Mouse (Mus musculus) forebrain, embryonic 16.5 days (tissue): ENCODE data around the gene Tmem163. TPM values are rescaled to one million over a fixed set of nuclear protein-coding genes. Genes with fewer than 3 reads are reported as not detected.

Experiments used
- ATAC-seq: fragments of 200-750 bp; cut with Nextera tagmentation; 2 replicates; pipeline ENCODE4 v1.8.0; 2017; ENCODE audit warnings: mild to moderate bottlenecking, moderate library complexity
- H3K27ac ChIP-seq: fragments of 300-500 bp; sonication (generic); 2 replicates; pipeline ENCODE4 v1.5.1; 2014; ENCODE audit warnings: low read length, control low read depth
- H3K27me3 ChIP-seq: fragments of 300-500 bp; sonication (generic); replicated peaks from 2 replicates; pipeline ENCODE4 v1.6.1; 2014; ENCODE audit warnings: low read length; ENCODE audit not compliant: control insufficient read depth, insufficient read depth
- H3K36me3 ChIP-seq: fragments of 300-500 bp; sonication (generic); 2 replicates; pipeline ENCODE4 v1.6.1; 2014; ENCODE audit not compliant: control insufficient read depth, insufficient read depth
- H3K4me1 ChIP-seq: fragments of 300-500 bp; sonication (generic); replicated peaks from 2 replicates; pipeline ENCODE4 v1.6.1; 2014; ENCODE audit warnings: low read length; ENCODE audit not compliant: control insufficient read depth, insufficient read depth
- H3K4me2 ChIP-seq: fragments of 300-500 bp; sonication (generic); 2 replicates; pipeline ENCODE4 v1.6.1; 2014; ENCODE audit warnings: mild to moderate bottlenecking, low read length, control low read depth
- H3K4me3 ChIP-seq: fragments of 300-500 bp; sonication (generic); replicated peaks from 2 replicates; pipeline ENCODE4 v1.5.1; 2014; ENCODE audit warnings: mild to moderate bottlenecking, low read length, control low read depth
- H3K9ac ChIP-seq: fragments of 300-500 bp; sonication (generic); replicated peaks from 2 replicates; pipeline ENCODE4 v1.6.1; 2014; ENCODE audit warnings: low read depth, low read length, control low read depth
- H3K9me3 ChIP-seq: fragments of 300-500 bp; sonication (generic); 2 replicates; pipeline ENCODE4 v1.6.1; 2016; ENCODE audit warnings: low read length; ENCODE audit not compliant: control insufficient read depth
- WGBS: fragments of 180-500 bp; shearing (Covaris S2); extraction: QIAGEN DNeasy Blood & Tissue Kit; methylation state at CpG from one replicate; pipeline ENCODE4 v1.1.7; 2014; 5-methylcytosine and 5-hydroxymethylcytosine counted together
- polyA plus RNA-seq: library from polyadenylated mRNA; unstranded; fragments of >200 nt; fragmentation: Nextera tagmentation; extraction: Ambion mirVana; gene quantifications from 2 replicates; pipeline ENCODE4 v1.2.1, GENCODE M21; 2015

Gene Tmem163
- polyA plus RNA-seq, 1 experiment from 2014 or later, result 23.1 TPM

DNA sequence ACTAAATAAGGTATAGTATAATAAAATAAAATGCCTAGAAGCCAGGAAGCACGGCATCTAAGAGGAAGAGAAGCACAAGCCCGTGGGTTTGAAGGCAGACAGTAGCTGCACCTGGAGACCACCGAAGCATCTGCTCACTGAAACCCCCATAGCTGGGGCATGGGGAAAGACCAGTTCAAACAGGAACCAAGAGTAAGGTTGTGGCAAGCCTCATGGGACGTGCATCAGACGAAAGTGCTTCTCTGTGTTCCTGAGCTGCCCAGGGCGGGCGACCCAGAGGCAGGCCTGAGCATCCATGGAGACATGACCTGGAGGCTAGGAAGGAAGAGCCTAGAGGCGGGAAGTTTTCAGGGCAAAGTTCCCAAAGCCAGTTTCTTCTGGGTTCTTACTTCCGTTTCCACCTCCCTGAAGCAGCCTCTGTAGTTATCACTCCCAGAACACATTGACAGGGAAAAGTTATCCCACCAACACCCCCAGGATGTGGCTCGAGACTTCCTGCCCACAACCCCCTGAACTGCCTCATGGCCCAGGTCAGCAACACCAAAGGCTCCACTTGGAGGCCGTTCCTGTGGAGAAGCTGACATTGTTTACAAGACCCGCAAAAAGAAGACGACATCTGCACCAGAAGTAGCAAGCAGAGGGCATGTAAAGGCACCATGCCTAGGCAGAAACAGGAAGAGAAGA, 16.8 kb downstream of the Tmem163 start:
- Histone ChIP-seq H3K4me2 (no peak overlapping the region), H3K9ac (no peak overlapping the region), H3K4me1 (peaks cover 18% of the 10 kb centered on the region), H3K27ac (no peak overlapping the region), H3K27me3 (no peaks in the 10 kb centered on the region), H3K36me3 (no peaks in the 10 kb centered on the region), H3K4me3 (no peak overlapping the region), H3K9me3 (no peaks in the 10 kb centered on the region)
- ATAC-seq, result no peak
- 83% methylated on average over 13 of the region's 13 CpGs for WGBS

DNA sequence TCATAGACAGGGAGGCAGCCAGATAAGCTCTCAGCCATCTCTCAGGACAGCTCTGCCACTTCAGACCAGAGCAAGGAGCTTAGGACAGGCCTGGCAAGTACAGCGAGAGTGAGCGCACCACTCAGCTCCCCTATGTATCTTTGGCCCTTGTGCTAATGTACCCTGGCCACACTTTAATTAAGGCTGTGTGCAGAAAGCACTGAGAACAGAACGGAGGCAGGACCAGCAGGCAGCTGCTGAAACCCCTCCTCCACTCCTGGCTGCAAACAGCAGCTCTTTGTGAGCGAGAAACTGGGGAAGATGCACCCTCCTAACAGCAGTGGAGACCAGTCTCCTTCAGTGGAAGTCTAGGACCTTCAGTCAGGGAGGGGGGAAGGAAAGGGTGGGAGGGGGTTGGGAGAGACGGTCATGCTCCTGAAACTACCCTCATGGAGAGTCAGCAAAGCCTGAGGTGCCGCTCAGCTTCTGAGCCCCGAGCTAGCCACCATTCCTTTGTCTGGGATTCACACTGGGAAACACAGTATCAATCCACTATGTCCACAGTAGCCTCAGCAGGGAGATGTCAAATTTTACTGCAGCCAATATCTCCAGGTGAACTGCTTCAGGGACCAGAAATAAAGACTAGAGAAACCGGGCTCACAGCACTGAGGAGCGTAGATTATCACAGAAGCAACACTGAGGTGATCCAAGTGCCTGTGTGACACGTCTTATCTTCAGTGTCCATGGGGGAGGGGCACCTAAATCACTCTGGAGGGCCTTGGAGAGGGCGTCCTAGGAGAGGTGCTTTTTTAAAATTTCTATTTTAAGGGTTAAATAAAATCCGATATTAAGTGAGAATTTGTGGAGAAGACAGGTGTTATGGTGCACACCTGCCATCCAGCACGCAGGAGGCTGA, 18.0 kb downstream of the Tmem163 start:
- Histone ChIP-seq H3K4me2 (peak overlapping the region; percentile 27; the same call in 1 of the 2 replicates), H3K4me3 (no peak overlapping the region), H3K4me1 (peaks cover 15% of the 10 kb centered on the region), H3K9ac (peak overlapping the region; percentile 43), H3K36me3 (no peaks in the 10 kb centered on the region), H3K27ac (peak overlapping the region; percentile 41; the same call in 1 of the 2 replicates), H3K9me3 (no peaks in the 10 kb centered on the region), H3K27me3 (no peaks in the 10 kb centered on the region)
- ATAC-seq, result peak; percentile 86
- 22% methylated on average over 13 of the region's 13 CpGs for whole genome bisulfite sequencing

- Histone ChIP-seq H3K27me3 (no peaks in the 10 kb centered on the region), H3K4me1 (no peaks in the 10 kb centered on the region), H3K4me2 (no peak overlapping the region), H3K27ac (no peak overlapping the region), H3K9me3 (no peaks in the 10 kb centered on the region), H3K9ac (no peak overlapping the region), H3K36me3 (no peaks in the 10 kb centered on the region), H3K4me3 (no peak overlapping the region)
- no peak for ATAC-seq
- 89% methylated on average over 2 of the region's 2 CpGs for WGBS
Observed at GRCm38 (mm10) chr1:127651564-127651963, 27.8 kb downstream of the Tmem163 start.

GRCm38 (mm10) chr1:127642976-127643769, 36.2 kb downstream of the Tmem163 start:
- no peaks in the 10 kb centered on the region for H3K36me3 ChIP-seq
- H3K27me3 ChIP-seq, result no peaks in the 10 kb centered on the region
- ATAC-seq, result no peak
- H3K9me3 ChIP-seq, result no peaks in the 10 kb centered on the region
- WGBS, result 93% methylated on average over 12 of the region's 12 CpGs
- no peaks in the 10 kb centered on the region for H3K4me1 ChIP-seq
- H3K4me3 ChIP-seq, result no peak overlapping the region
- no peak overlapping the region for H3K9ac ChIP-seq
- no peak overlapping the region for H3K4me2 ChIP-seq
- no peak overlapping the region for H3K27ac ChIP-seq

DNA sequence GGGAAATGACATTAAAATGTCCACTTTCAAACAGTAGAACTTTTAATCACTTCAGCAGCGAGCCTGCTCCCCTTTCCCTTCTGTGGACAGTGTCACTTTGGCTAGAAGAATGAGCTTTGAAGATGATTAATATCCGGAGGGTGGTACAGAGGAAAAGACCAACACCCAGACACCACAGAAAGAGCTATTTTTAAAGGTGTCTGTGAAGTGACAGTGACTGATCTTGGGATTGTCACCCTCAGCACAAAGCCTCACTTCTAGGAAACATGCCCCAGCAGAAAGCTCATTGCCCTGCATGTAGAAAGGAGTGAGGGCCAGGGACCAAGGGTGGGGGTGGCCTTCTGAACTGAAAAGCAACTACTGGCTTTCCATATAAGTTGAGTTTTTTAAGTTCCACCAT, 41.4 kb downstream of the Tmem163 start:
- ATAC-seq, result no peak
- no peak overlapping the region for H3K9ac ChIP-seq
- no peak overlapping the region for H3K4me3 ChIP-seq
- no peaks in the 10 kb centered on the region for H3K36me3 ChIP-seq
- no peaks in the 10 kb centered on the region for H3K4me1 ChIP-seq
- no peaks in the 10 kb centered on the region for H3K9me3 ChIP-seq
- H3K27me3 ChIP-seq, result no peaks in the 10 kb centered on the region
- H3K27ac ChIP-seq, result no peak overlapping the region
- no peak overlapping the region for H3K4me2 ChIP-seq
- WGBS, result 81% methylated on average over 2 of the region's 2 CpGs

DNA sequence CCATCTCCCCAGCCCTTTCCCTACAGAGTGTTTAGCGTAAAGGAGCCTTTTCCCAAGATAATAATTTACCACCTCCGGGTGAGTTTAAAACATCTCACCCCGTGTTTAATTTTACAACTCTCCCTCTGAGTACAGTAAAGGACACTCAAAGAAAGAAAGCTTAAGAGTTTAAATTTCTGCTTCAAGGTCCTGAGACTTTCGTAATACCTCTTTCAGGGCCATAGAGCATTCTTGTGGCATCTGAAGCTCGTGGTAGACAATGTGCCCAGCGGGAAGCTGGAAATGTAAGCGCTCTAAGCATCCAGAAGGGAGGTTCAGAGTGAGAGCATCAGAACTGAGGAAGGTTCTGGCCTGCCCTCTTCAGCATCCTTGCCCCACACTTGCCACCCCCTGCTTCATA, 52.2 kb downstream of the Tmem163 start:
- no peaks in the 10 kb centered on the region for H3K36me3 ChIP-seq
- H3K4me3 ChIP-seq, result no peak overlapping the region
- H3K9me3 ChIP-seq, result no peaks in the 10 kb centered on the region
- no peaks in the 10 kb centered on the region for H3K27me3 ChIP-seq
- 53% methylated on average over 7 of the region's 7 CpGs for WGBS
- H3K27ac ChIP-seq, result no peak overlapping the region
- no peak overlapping the region for H3K9ac ChIP-seq
- no peak for ATAC-seq
- no peak overlapping the region for H3K4me2 ChIP-seq
- no peaks in the 10 kb centered on the region for H3K4me1 ChIP-seq

DNA sequence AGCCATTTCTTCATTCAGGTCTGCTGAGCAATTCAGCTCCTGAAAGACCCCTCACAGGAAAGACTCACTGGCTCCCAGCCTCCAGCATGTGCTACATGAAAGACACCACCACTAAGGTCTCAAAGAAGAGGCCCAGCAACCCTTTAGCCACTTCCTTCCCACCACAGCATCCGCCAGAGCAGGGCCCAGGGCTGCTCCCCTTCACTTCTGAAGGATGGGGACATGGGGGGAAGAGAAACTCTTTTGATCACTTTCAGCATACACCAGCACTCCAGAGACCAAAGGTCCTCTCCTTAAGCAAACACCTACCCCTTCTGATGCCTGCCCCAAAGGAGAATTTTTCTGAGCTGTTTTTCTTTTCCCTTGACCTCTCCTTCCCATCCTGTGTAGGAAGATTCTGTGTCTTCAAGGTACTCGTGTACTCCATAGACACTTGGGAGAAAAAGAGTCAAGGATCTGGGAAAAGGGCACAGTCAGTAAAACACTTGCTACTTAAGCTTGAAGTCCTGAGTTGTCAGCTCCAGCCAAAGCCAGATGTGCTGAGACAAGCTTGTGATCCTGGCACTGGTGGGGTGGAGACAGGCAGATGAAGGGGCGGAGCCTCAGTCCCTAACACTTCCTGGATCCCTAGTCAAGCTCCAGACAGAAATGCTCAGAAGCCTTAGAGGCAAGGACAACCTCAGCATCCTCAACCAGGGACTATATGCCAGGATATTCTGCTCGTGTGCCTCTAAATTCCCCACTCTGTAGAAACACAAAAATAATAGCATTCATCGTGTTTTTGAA, 53.6 kb downstream of the Tmem163 start:
- WGBS, result 69% methylated on average over 5 of the region's 5 CpGs
- H3K4me2 ChIP-seq, result no peak overlapping the region
- no peaks in the 10 kb centered on the region for H3K9me3 ChIP-seq
- H3K4me3 ChIP-seq, result no peak overlapping the region
- H3K27ac ChIP-seq, result no peak overlapping the region
- H3K36me3 ChIP-seq, result no peaks in the 10 kb centered on the region
- no peak overlapping the region for H3K9ac ChIP-seq
- H3K4me1 ChIP-seq, result no peaks in the 10 kb centered on the region
- no peak for ATAC-seq
- H3K27me3 ChIP-seq, result no peaks in the 10 kb centered on the region

- no peaks in the 10 kb centered on the region for H3K36me3 ChIP-seq
- 75% methylated on average over 5 of the region's 5 CpGs for WGBS
- H3K9me3 ChIP-seq, result no peaks in the 10 kb centered on the region
- H3K27me3 ChIP-seq, result no peaks in the 10 kb centered on the region
- no peak for ATAC-seq
- no peak overlapping the region for H3K9ac ChIP-seq
- no peak overlapping the region for H3K27ac ChIP-seq
- H3K4me1 ChIP-seq, result no peaks in the 10 kb centered on the region
- H3K4me2 ChIP-seq, result no peak overlapping the region
- no peak overlapping the region for H3K4me3 ChIP-seq
Observed at GRCm38 (mm10) chr1:127622349-127622748, 57.0 kb downstream of the Tmem163 start.
